Mouse (Mus musculus) midbrain, embryonic 14.5 days (tissue): ENCODE measurements around the gene Osbp. TPM values are rescaled to one million over a fixed set of nuclear protein-coding genes. Genes with fewer than 3 reads are reported as not detected.
"Not testable (repeated sequence)": the region's sequence is repeated elsewhere in the genome, so short reads cannot be mapped to it uniquely, and the experiment has no call there.

Source experiments
- ATAC-seq: fragments of 200-750 bp; cut with Nextera tagmentation; 2 replicates; pipeline ENCODE4 v1.8.0; 2017; ENCODE audit warnings: moderate number of reproducible peaks, moderate library complexity; ENCODE audit not compliant: low FRiP score, low TSS enrichment
- DNase-seq: peaks from one replicate; pipeline ENCODE4 v3.0.0-alpha.2; 2015
- H3K27ac ChIP-seq: fragments of 300-500 bp; sonication (generic); replicated peaks from 2 replicates; pipeline ENCODE4 v1.5.1; 2014; ENCODE audit warnings: mild to moderate bottlenecking, low read depth, low read length, moderate library complexity
- H3K27me3 ChIP-seq: fragments of 300-500 bp; sonication (generic); 2 replicates; pipeline ENCODE4 v1.6.1; 2014; ENCODE audit warnings: low read length, control low read depth, mixed read lengths; ENCODE audit not compliant: control insufficient read depth, insufficient read depth
- H3K36me3 ChIP-seq: fragments of 300-500 bp; sonication (generic); 2 replicates; pipeline ENCODE4 v1.6.1; 2014; ENCODE audit warnings: low read length, control low read depth; ENCODE audit not compliant: control insufficient read depth, insufficient read depth
- H3K4me1 ChIP-seq: fragments of 300-500 bp; sonication (generic); 2 replicates; pipeline ENCODE4 v1.6.1; 2014; ENCODE audit warnings: mild to moderate bottlenecking, antibody characterized with exemption, low read length, control low read depth; ENCODE audit not compliant: control insufficient read depth, insufficient read depth
- H3K4me2 ChIP-seq: fragments of 300-500 bp; sonication (generic); 2 replicates; pipeline ENCODE4 v1.6.1; 2014; ENCODE audit warnings: mild to moderate bottlenecking, low read length, moderate library complexity
- H3K4me3 ChIP-seq: fragments of 300-500 bp; sonication (generic); replicated peaks from 2 replicates; pipeline ENCODE4 v1.5.1; 2014; ENCODE audit warnings: low read depth, low read length
- H3K9ac ChIP-seq: fragments of 300-500 bp; sonication (generic); replicated peaks from 2 replicates; pipeline ENCODE4 v1.6.1; 2014; ENCODE audit warnings: mild to moderate bottlenecking, low read length, moderate library complexity
- H3K9me3 ChIP-seq: fragments of 300-500 bp; sonication (generic); 2 replicates; pipeline ENCODE4 v1.6.1; 2016; ENCODE audit warnings: low read length, control low read depth, mixed read lengths; ENCODE audit not compliant: control insufficient read depth
- WGBS: fragments of 180-500 bp; shearing (Covaris S2); extraction: QIAGEN DNeasy Blood & Tissue Kit; methylation state at CpG from one replicate; pipeline ENCODE4 v1.1.7; 2014; 5-methylcytosine and 5-hydroxymethylcytosine counted together
- polyA plus RNA-seq: library from polyadenylated mRNA; unstranded; fragments of >200 nt; fragmentation: Nextera tagmentation; extraction: Ambion mirVana; gene quantifications from 2 replicates; pipeline ENCODE4 v1.2.1, GENCODE M21; 2014

The Osbp gene
- polyA plus RNA-seq, 1 experiment from 2014 or later = 8.0 TPM

DNA sequence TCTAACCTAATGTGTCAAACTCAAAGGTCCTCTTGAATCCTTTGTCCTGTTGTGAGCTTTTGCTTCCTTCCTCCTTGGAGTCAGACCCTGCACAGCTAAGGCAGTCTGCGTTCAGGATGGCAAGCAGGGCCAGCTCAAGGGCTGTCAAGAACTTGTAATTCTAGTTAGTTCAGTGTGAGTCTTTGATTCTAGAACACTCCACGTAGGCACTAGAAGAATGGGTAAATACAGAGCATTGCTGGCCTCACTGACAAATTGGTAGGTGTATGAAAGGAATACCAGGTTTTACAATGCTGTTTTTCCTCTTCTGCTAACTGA lies 8.4 kb downstream of the Osbp start:
- no peak overlapping the region for H3K9ac ChIP-seq
- no peak for DNase-seq
- ATAC-seq = no peak
- no peak overlapping the region for H3K4me2 ChIP-seq
- H3K9me3 ChIP-seq = no peaks in the 10 kb centered on the region
- H3K36me3 ChIP-seq = peaks cover 92% of the 10 kb centered on the region
- WGBS = 96% methylated on average over 2 of the region's 2 CpGs
- H3K4me3 ChIP-seq = no peak overlapping the region
- no peaks in the 10 kb centered on the region for H3K4me1 ChIP-seq
- no peak overlapping the region for H3K27ac ChIP-seq
- H3K27me3 ChIP-seq = no peaks in the 10 kb centered on the region

DNA sequence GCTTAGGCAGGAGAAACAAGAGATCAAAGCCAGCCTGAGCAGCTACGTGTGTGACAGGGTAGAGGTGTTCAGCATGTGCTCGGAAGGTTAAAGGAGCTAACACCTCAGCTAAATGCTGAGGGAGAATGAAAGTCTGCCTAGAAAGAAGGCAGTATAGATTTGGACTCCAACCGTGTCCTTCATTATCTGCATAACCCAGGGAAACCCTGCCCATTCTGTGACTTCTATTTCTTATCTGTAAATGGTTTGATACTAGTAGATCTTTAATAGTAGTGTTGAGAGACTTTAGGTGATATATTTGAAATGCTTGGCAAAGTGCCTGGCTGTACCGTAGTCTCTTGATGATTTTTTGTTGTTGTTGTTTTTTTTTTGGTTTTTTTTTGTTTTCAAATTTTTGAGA lies 9.9 kb downstream of the Osbp start:
- Histone ChIP-seq H3K4me2 (no peak overlapping the region), H3K4me1 (no peaks in the 10 kb centered on the region), H3K4me3 (no peak overlapping the region), H3K36me3 (peaks cover 99% of the 10 kb centered on the region), H3K9ac (no peak overlapping the region), H3K27me3 (no peaks in the 10 kb centered on the region), H3K27ac (no peak overlapping the region), H3K9me3 (no peaks in the 10 kb centered on the region)
- no peak for ATAC-seq
- no peak for DNase-seq
- 89% methylated on average over 4 of the region's 4 CpGs for WGBS

DNA sequence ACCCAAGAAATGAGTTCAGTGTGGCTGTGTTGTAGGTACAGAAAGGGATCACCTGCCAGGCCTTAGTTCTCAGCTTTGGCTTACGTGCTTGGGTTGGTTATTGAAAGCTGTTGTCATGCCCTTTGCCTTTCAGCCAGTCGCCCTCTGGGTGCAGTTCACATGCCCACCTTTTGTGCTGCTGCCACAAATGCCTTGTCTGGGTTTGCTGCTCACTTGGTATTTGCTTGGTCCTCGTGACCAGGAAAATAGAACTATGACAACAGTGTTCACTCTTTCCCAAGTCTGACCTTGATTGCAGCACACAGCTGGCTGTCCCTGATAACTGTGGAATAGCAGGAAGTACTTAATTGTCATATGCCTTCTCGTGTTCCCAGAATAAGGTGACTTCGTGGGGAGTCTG lies 11.6 kb downstream of the Osbp start:
- H3K36me3 ChIP-seq = peaks cover 97% of the 10 kb centered on the region
- no peaks in the 10 kb centered on the region for H3K4me1 ChIP-seq
- H3K27ac ChIP-seq = no peak overlapping the region
- no peak for DNase-seq
- no peak overlapping the region for H3K4me3 ChIP-seq
- no peaks in the 10 kb centered on the region for H3K9me3 ChIP-seq
- H3K9ac ChIP-seq = no peak overlapping the region
- no peaks in the 10 kb centered on the region for H3K27me3 ChIP-seq
- WGBS = 90% methylated on average over 5 of the region's 5 CpGs
- ATAC-seq = no peak
- H3K4me2 ChIP-seq = no peak overlapping the region

DNA sequence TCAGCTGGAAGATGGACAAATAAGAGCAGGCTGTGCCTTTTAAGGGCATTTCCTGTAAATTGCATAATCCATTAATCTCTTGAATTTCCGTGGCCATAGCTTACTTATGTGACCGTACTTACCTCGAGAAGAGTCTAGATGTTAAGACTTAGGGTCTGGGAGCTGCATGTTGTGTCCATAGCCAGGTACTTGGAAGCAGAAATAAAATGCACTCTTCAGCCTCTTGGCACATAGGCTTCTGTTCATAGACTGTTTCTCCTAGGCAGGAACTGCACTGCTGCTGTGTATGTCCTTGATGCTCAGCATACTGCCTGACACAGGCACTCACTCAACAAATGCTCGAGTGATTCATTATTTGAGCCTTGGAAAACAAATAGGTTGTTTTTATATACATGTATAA lies 14.7 kb downstream of the Osbp start:
- no peak overlapping the region for H3K4me3 ChIP-seq
- no peaks in the 10 kb centered on the region for H3K27me3 ChIP-seq
- ATAC-seq (no peak), DNase-seq (no peak)
- H3K9me3 ChIP-seq = no peaks in the 10 kb centered on the region
- 97% methylated on average over 4 of the region's 4 CpGs for whole genome bisulfite sequencing
- H3K27ac ChIP-seq = no peak overlapping the region
- no peak overlapping the region for H3K4me2 ChIP-seq
- peaks cover 94% of the 10 kb centered on the region for H3K36me3 ChIP-seq
- no peaks in the 10 kb centered on the region for H3K4me1 ChIP-seq
- H3K9ac ChIP-seq = no peak overlapping the region

DNA sequence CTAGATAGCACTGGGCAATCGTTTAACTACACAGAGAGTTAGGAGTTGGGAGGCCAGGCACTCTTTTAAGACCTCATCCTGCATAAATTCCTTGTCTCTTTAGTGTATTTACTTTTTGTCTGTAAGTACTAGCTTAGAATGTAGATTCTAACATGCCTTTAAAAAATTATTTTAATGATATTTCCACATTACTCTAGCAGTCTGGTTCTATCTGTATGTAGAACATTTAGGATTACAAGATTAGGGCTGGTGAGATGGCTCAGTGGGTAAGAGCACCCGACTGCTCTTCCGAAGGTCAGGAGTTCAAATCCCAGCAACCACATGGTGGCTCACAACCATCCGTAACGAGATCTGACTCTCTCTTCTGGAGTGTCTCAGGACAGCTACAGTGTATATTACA lies 18.9 kb downstream of the Osbp start:
- not testable (repeated sequence) for H3K27me3 ChIP-seq, H3K27ac ChIP-seq, H3K4me1 ChIP-seq, ATAC-seq, H3K9ac ChIP-seq, H3K9me3 ChIP-seq, H3K4me3 ChIP-seq, H3K4me2 ChIP-seq, DNase-seq
- peaks cover 94% of the 10 kb centered on the region for H3K36me3 ChIP-seq
- 92% methylated on average over 5 of the region's 5 CpGs for WGBS

DNA sequence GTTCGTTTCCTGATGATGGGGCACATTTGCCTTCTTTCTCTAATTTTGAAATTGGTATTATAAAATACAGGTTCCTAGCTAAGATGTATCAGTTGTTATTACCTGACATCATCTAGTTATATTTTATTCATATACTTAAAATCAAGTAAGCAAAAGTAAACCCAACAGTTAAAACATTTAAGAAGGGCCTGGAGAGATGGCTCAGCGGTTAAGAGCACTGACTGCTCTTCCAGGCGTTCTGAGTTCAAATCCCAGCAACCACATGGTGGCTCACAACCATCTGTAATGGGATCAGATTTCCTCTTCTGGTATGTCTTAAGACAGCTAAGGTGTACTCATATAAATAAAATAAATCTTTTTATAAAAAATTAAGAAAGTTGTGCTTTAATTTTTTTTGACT lies 22.1 kb downstream of the Osbp start:
- H3K36me3 ChIP-seq = peaks cover 94% of the 10 kb centered on the region
- WGBS = 93% methylated on average over 3 of the region's 3 CpGs
- ATAC-seq = no peak

DNA sequence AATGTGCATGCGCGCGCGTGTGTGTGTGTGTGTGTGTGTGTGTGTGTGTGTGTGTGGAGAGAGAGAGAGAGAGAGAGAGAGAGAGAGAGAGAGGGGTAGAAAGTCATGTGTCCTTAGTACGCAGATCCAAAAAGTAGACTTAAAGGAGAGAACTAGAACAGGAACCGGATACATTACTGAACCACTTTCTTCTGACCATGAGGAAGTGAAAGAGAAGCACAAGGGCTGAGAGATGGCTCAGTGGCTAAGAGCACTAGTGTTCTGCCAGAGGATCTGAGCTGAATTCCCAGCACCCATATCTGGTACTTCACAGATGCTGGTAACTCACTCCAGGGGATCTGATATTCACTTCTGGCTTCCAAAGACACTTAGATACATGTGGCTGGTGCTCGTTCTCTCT lies 23.6 kb downstream of the Osbp start:
- Histone ChIP-seq H3K9ac (no peak overlapping the region), H3K9me3 (no peaks in the 10 kb centered on the region), H3K4me3 (no peak overlapping the region), H3K4me1 (no peaks in the 10 kb centered on the region), H3K36me3 (peaks cover 91% of the 10 kb centered on the region), H3K27me3 (no peaks in the 10 kb centered on the region), H3K27ac (no peak overlapping the region), H3K4me2 (no peak overlapping the region)
- DNase-seq (no peak), ATAC-seq (no peak)
- WGBS = 95% methylated on average over 7 of the region's 7 CpGs

More for the DNA sequence above, 22.1 kb downstream of the Osbp start:
- H3K9me3 ChIP-seq = no peaks in the 10 kb centered on the region
- H3K27ac ChIP-seq = no peak overlapping the region
- DNase-seq = no peak
- no peaks in the 10 kb centered on the region for H3K4me1 ChIP-seq
- H3K9ac ChIP-seq = no peak overlapping the region
- no peaks in the 10 kb centered on the region for H3K27me3 ChIP-seq
- H3K4me3 ChIP-seq = no peak overlapping the region
- H3K4me2 ChIP-seq = no peak overlapping the region

DNA sequence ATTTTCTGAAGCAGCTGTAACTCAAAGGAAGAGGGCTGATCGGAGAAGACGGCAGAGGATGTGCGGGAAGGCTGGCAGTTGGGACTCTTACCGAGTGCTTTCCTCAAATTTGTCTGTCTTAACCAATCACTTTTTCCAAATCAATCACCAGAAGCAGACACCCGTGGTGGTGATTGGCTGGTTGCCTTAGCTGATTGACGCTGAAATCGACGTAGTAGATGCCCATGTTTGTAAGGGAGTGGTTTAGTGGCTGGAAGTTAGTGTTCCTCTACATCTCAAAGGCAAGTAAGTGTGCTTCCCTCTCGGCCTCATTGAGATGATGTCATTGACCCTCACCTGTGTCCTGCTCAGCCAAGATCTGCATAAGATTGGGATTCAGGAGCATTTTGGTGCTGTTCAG lies 26.3 kb downstream of the Osbp start:
- H3K27ac ChIP-seq = no peak overlapping the region

DNA sequence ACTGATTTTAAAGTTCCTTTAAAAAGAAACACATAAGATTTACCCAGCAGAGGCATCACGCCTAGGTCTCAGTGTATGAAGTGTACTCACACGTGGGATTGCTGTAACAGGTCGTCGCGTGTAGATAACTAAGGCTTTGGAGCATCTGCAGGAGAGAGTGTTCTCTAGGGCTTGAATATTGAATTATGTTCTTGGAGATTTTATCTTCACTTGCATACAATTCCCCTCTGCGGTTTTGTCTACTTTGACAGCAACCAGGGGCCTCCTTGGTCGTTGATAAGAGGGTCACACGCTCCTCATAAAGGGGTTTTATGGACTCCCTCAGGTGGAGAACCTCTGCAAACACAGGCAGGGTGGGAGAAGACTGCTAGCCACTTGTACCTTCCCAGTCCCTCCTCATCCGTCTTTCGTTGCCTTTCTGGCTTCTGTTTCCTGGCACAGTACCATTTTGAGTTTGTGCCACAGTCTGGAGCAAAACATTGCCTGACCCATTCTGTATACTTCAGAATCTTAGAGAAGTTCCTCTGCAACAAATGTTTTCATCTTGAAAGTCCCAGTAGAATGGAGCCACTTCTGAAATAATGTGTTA lies 26.8 kb downstream of the Osbp start:
- DNase-seq (no peak), ATAC-seq (no peak)
- H3K36me3 ChIP-seq = peaks cover 76% of the 10 kb centered on the region
- H3K4me1 ChIP-seq = no peaks in the 10 kb centered on the region
- H3K4me3 ChIP-seq = no peak overlapping the region
- H3K27ac ChIP-seq = no peak overlapping the region
- no peaks in the 10 kb centered on the region for H3K27me3 ChIP-seq
- WGBS = 93% methylated on average over 10 of the region's 10 CpGs
- H3K9me3 ChIP-seq = no peaks in the 10 kb centered on the region
- no peak overlapping the region for H3K4me2 ChIP-seq
- H3K9ac ChIP-seq = no peak overlapping the region

More for the DNA sequence above, 26.3 kb downstream of the Osbp start:
- Histone ChIP-seq H3K9me3 (no peaks in the 10 kb centered on the region), H3K4me3 (no peak overlapping the region), H3K4me1 (no peaks in the 10 kb centered on the region), H3K9ac (no peak overlapping the region), H3K4me2 (no peak overlapping the region), H3K27me3 (no peaks in the 10 kb centered on the region), H3K36me3 (peaks cover 81% of the 10 kb centered on the region)
- 96% methylated on average over 9 of the region's 9 CpGs for WGBS
- DNase-seq (no peak), ATAC-seq (no peak)
